Mouse (Mus musculus) lung, postnatal 0 days (tissue): ENCODE measurements around the gene Rps17. TPM values are rescaled to one million over a fixed set of nuclear protein-coding genes. Genes with fewer than 3 reads are reported as not detected.

Source experiments
- ATAC-seq: fragments of 200-750 bp; cut with Nextera tagmentation; 2 replicates; pipeline ENCODE4 v1.8.0; 2017; ENCODE audit warnings: moderate library complexity
- DNase-seq: peaks from one replicate; pipeline ENCODE4 v3.0.0-alpha.2; 2016; ENCODE audit warnings: low spot score
- H3K27ac ChIP-seq: fragments of 300-500 bp; sonication (generic); 2 replicates; pipeline ENCODE4 v1.5.1; 2014; ENCODE audit warnings: antibody characterized with exemption, mild to moderate bottlenecking, low read length, mixed read lengths
- H3K27me3 ChIP-seq: fragments of 300-500 bp; sonication (generic); replicated peaks from 2 replicates; pipeline ENCODE4 v1.6.1; 2014; ENCODE audit warnings: low read length, mixed read lengths; ENCODE audit not compliant: insufficient read depth
- H3K36me3 ChIP-seq: fragments of 300-500 bp; sonication (generic); 2 replicates; pipeline ENCODE4 v1.6.1; 2014; ENCODE audit warnings: low read length, mixed read lengths; ENCODE audit not compliant: insufficient read depth
- H3K4me1 ChIP-seq: fragments of 300-500 bp; sonication (generic); 2 replicates; pipeline ENCODE4 v1.6.1; 2014; ENCODE audit warnings: antibody characterized with exemption, low read depth, low read length, mixed read lengths; ENCODE audit not compliant: insufficient read depth
- H3K4me2 ChIP-seq: fragments of 300-500 bp; sonication (generic); replicated peaks from 2 replicates; pipeline ENCODE4 v1.6.1; 2014; ENCODE audit warnings: low read depth, mild to moderate bottlenecking, low read length, moderate library complexity, mixed read lengths
- H3K4me3 ChIP-seq: fragments of 300-500 bp; sonication (generic); 2 replicates; pipeline ENCODE4 v1.5.1; 2014; ENCODE audit warnings: low read depth, low read length
- H3K9ac ChIP-seq: fragments of 300-500 bp; sonication (generic); replicated peaks from 2 replicates; pipeline ENCODE4 v1.6.1; 2014; ENCODE audit warnings: low read depth, mild to moderate bottlenecking
- H3K9me3 ChIP-seq: fragments of 300-500 bp; sonication (generic); 2 replicates; pipeline ENCODE4 v1.6.1; 2016; ENCODE audit warnings: low read length, mixed read lengths
- CTCF ChIP-seq: IDR thresholded peaks from 2 replicates; pipeline ENCODE4 v1.5.1; 2016; ENCODE audit warnings: antibody characterized with exemption, mild to moderate bottlenecking
- EP300 ChIP-seq: IDR thresholded peaks from 2 replicates; pipeline ENCODE4 v1.6.1; 2016; ENCODE audit warnings: antibody characterized with exemption, mild to moderate bottlenecking, control low read depth
- WGBS: fragments of 180-500 bp; shearing (Covaris S2); extraction: QIAGEN DNeasy Blood & Tissue Kit; methylation state at CpG from one replicate; pipeline ENCODE4 v1.1.7; 2014; 5-methylcytosine and 5-hydroxymethylcytosine counted together
- polyA plus RNA-seq: library from polyadenylated mRNA; unstranded; fragments of >200 nt; fragmentation: Nextera tagmentation; extraction: Ambion mirVana; gene quantifications from 2 replicates; pipeline ENCODE4 v1.2.1, GENCODE M21; 2015

Rps17 gene
- polyA plus RNA-seq, 1 experiment from 2014 or later = 899 TPM

DNA sequence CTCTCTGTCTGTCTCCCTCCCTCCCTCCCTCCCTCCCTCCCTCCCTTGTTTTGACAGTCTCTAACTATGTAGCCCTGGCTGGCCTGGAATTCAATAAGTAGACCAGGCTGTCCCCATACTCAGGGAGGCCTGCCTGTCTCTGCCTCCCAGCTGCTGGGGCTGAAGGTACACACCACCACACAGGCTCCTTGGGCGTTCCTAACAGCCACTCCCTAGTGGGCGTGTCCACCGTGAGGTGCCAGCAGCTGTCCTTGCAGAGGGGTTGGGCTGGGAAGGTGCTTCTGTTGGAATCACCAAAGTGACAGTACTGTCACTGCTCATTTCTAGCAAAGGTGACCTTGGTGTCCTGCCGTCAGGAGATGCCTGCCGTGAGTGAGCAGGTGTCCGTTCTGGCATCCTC is 18.2 kb downstream of the Rps17 start:
- WGBS = 74% methylated on average over 6 of the region's 6 CpGs
- Histone ChIP-seq H3K27me3 (no peaks in the 10 kb centered on the region), H3K4me3 (no peak overlapping the region), H3K4me1 (no peaks in the 10 kb centered on the region), H3K36me3 (no peaks in the 10 kb centered on the region), H3K27ac (no peak overlapping the region), H3K9me3 (no peaks in the 10 kb centered on the region), H3K9ac (no peak overlapping the region), H3K4me2 (no peak overlapping the region)
- ATAC-seq (no peak), DNase-seq (no peak)
- no peak for TF ChIP-seq EP300
- no peak for TF ChIP-seq CTCF

GRCm38 (mm10) chr7:81326043-81326442 is 19.0 kb downstream of the Rps17 start:
- H3K27me3 ChIP-seq = no peaks in the 10 kb centered on the region
- H3K27ac ChIP-seq = no peak overlapping the region
- TF ChIP-seq EP300 = no peak
- TF ChIP-seq CTCF = no peak
- H3K9ac ChIP-seq = no peak overlapping the region
- H3K36me3 ChIP-seq = no peaks in the 10 kb centered on the region
- no peaks in the 10 kb centered on the region for H3K9me3 ChIP-seq
- ATAC-seq (no peak), DNase-seq (no peak)
- no peak overlapping the region for H3K4me2 ChIP-seq
- 67% methylated on average over 12 of the region's 12 CpGs for WGBS
- H3K4me1 ChIP-seq = no peaks in the 10 kb centered on the region
- no peak overlapping the region for H3K4me3 ChIP-seq

DNA sequence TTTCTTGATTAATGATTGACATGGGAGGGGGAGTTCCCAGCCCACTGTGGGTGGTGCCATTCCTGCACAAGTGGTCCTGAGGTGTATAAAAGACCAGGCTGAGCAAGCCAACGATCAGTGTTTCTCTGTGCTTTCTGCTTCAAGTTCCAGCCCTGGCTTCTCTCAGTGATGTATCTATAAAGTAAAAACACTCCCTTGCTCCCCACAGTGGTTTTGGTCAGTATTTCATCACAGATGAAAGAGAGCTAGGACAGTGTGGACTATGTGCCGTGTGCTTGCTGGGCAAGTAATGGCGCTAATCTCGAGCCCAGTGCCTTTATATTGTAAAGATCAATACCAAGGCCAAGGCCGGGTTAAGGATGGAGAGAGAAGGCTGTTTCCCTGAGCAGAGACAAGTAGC is 23.3 kb downstream of the Rps17 start:
- H3K4me1 ChIP-seq = no peaks in the 10 kb centered on the region
- 80% methylated on average over 5 of the region's 5 CpGs for WGBS
- no peaks in the 10 kb centered on the region for H3K27me3 ChIP-seq
- ATAC-seq (no peak), DNase-seq (peak; percentile 21)
- no peak overlapping the region for H3K4me2 ChIP-seq
- no peak overlapping the region for H3K27ac ChIP-seq
- TF ChIP-seq EP300 (no peak), CTCF (peak; percentile 42)
- no peak overlapping the region for H3K4me3 ChIP-seq
- no peaks in the 10 kb centered on the region for H3K9me3 ChIP-seq
- no peaks in the 10 kb centered on the region for H3K36me3 ChIP-seq
- H3K9ac ChIP-seq = no peak overlapping the region

DNA sequence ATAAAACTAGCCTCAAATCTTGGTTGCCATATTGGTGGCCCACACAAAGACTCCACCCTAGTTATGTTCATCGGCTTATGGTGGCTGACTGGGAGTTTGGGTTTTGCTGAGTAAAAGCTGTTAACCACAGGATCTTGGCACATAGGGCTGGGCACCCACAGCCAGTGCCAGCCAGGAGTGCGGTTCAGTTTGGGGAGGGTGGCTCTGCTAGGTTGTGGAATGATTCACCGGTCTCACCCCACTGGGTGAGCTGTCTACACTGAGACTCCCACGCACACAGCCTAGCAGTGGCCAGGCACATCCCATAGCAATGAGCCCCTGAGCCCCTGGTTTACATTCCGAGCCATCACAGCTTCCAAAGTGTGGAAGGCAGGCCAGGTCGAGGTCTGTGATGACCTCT is 25.3 kb downstream of the Rps17 start:
- no peaks in the 10 kb centered on the region for H3K9me3 ChIP-seq
- H3K4me2 ChIP-seq = no peak overlapping the region

DNA sequence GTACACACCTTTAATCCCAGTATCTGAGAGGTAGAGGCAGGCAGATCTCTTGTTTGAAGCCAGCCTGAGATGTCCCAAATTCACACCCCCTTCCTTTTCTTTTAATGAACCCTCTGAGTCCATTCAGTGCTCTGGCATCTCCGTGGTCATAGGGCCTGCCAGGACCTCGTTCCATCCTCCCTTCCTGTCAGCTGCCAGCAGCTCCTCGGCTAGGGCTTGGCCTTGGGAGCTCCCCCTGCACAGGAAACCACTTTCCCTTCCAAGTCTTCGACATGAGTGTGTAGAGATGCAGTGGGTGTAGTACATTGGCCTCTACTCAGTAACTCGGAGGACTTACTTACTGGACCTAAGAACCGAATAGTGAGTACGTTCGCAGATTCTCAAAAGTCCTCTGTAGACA is 29.5 kb downstream of the Rps17 start:
- Histone ChIP-seq H3K27me3 (no peaks in the 10 kb centered on the region), H3K9ac (no peak overlapping the region), H3K27ac (no peak overlapping the region), H3K4me2 (no peak overlapping the region), H3K4me1 (no peaks in the 10 kb centered on the region), H3K36me3 (no peaks in the 10 kb centered on the region), H3K4me3 (no peak overlapping the region), H3K9me3 (no peaks in the 10 kb centered on the region)
- WGBS = 43% methylated on average over 8 of the region's 8 CpGs
- DNase-seq (peak; percentile 19), ATAC-seq (peak; percentile 25; the same call in 1 of the 2 replicates)
- TF ChIP-seq EP300 = no peak
- no peak for TF ChIP-seq CTCF

More for the DNA sequence above, 25.3 kb downstream of the Rps17 start:
- Histone ChIP-seq H3K4me1 (no peaks in the 10 kb centered on the region), H3K27ac (no peak overlapping the region), H3K4me3 (no peak overlapping the region), H3K27me3 (no peaks in the 10 kb centered on the region), H3K36me3 (no peaks in the 10 kb centered on the region), H3K9ac (no peak overlapping the region)
- 84% methylated on average over 6 of the region's 6 CpGs for WGBS
- ATAC-seq (no peak), DNase-seq (no peak)
- TF ChIP-seq EP300 (no peak), CTCF (no peak)

DNA sequence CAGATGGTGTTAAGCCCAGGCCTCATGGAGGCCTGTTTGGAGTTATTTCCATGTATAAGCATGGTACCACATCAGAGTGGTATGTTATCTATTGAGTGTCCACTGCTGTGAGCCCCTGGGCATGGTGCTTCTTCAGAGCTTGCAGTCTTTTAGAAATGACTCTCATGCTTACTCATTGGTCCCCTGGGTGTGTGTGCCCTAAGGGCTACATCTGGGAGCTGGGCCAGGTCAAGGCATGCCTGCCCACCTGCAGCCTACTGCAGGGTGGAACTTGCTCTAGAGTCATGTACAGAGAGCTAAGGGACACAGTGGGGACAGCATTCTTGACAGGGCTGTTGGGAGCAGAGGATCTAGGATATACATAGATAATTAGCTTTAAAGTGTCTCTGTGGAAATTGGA is 33.5 kb downstream of the Rps17 start:
- DNase-seq (no peak), ATAC-seq (no peak)
- no peak overlapping the region for H3K9ac ChIP-seq
- H3K4me1 ChIP-seq = no peaks in the 10 kb centered on the region
- H3K9me3 ChIP-seq = no peaks in the 10 kb centered on the region
- TF ChIP-seq CTCF = no peak
- no peak for TF ChIP-seq EP300
- no peak overlapping the region for H3K27ac ChIP-seq
- H3K27me3 ChIP-seq = no peaks in the 10 kb centered on the region
- H3K4me2 ChIP-seq = no peak overlapping the region
- H3K36me3 ChIP-seq = no peaks in the 10 kb centered on the region
- H3K4me3 ChIP-seq = no peak overlapping the region

GRCm38 (mm10) chr7:81311130-81311529 is 33.9 kb downstream of the Rps17 start:
- Histone ChIP-seq H3K4me3 (no peak overlapping the region), H3K9ac (no peak overlapping the region), H3K4me2 (no peak overlapping the region), H3K36me3 (no peaks in the 10 kb centered on the region), H3K9me3 (no peaks in the 10 kb centered on the region), H3K27ac (no peak overlapping the region), H3K27me3 (no peaks in the 10 kb centered on the region), H3K4me1 (no peaks in the 10 kb centered on the region)
- DNase-seq (no peak), ATAC-seq (no peak)
- TF ChIP-seq EP300 = no peak
- no peak for TF ChIP-seq CTCF
- 90% methylated on average over 1 of the region's 1 CpGs for WGBS
